Mouse (Mus musculus) urinary bladder, adult 2 months (tissue): ENCODE data around the gene Elf2. TPM values are rescaled to one million over a fixed set of nuclear protein-coding genes. Genes with fewer than 3 reads are reported as not detected.

Experiments used
- DNase-seq: peaks from one replicate; pipeline ENCODE4 v3.0.0; 2022; ENCODE audit warnings: low spot score
- polyA plus RNA-seq: library from polyadenylated mRNA; depleted of rRNA; stranded (reverse); fragments of >200 nt; gene quantifications from 2 replicates; pipeline ENCODE4 v1.2.3, GENCODE M21; 2012

Gene Elf2
- polyA plus RNA-seq, 1 experiment, result 52.0 TPM

DNA sequence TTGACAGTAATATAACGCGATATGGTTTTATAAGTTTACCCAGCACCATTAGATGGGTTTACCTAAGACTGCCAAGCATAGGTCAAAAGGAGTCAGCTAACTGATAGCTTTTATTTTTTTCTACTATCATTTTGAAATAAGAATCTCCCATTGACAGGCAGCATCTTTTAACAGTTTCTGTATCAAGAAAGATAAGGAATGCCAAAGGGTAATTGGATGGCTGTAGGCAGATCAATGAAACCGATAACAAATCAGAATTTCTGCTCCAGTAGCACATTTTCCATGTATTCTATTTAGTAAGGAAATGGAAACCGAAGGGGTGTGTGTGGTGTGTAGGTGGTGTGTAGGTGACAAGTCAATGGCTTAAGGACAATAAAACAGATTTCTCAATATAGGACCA, 62.0 kb downstream of the Elf2 start:
- DNase-seq, result no peak

GRCm38 (mm10) chr3:51277201-51278150, 63.0 kb downstream of the Elf2 start:
- peak; percentile 83 for DNase-seq

DNA sequence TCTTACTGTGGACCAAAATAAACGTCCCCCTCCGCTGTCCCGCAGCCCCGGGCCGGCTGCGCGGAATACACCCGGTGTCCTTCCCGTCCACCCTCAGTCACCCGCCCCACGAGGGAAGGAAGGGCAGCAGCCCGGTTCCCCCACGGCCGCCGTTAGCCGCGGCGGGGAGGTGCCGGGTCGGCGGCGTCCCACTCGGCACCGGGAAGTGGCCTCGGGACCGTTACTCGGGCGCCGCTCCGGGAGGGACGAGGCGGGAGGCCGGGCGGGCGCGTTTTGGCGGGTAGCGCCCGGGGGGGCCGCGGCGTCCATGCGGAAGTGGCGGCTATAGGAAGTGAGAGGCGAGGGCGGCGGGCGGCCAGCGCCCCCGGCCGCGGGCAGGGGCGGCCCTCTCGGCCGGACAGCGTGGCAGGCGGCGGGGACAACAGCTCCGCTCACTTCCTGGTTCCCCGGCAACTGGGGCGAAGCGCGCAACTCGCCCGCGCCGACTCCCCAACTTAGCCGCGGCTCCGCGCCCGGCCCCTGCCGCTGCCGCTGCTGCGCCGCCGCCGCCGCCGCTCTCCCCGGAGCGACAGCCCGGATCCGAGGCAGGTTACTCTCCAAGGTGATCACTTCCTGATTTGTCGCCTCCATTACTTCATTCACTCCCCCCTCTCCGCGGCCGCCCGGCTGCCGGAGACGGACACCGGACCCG, 63.9 kb downstream of the Elf2 start:
- peak; percentile 85 for DNase-seq

DNA sequence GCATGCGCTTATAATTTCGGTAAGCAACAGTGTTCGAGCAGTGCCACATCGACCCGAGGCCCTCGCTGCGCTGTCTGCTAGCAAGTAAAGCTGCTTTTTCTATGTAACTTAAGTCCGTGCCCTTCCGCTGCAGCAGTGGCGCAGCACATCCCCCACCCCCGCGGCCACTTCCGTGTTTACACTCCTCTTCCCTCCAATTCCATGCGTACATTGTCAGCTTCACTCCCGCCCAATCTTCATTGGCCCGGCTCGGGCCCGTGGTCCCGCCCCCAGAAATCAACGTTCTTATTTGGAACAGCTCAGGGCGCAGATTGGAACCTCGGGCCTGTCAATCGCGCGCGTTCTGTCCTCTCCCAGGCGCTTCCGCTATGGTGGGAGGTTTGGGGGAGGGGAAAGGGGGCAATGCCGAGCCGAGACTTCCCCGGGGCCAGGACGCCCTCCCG, 64.5 kb downstream of the Elf2 start:
- DNase-seq, result no peak

GRCm38 (mm10) chr3:51270069-51270817, 70.2 kb downstream of the Elf2 start:
- DNase-seq, result no peak

GRCm38 (mm10) chr3:51268434-51268833, 72.0 kb downstream of the Elf2 start:
- no peak for DNase-seq

DNA sequence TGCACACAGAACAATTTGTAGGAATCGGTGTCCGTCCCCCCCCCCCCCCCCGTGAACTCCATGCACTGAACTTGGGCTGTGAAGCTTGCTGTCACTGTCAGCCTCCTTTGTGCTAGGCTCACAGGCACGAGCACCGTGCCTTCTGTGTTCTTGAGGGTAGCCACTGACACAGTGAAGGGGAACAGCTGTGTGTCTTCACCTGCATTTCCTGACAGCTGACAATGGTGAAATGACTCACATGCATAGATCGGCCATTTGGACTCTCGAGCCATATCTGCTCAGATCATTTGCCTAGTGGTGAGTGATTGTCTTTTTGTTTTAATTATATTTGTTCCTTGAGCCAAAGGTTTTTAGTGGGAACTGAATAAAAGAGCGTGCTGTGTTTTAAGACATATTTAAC, 77.5 kb downstream of the Elf2 start:
- DNase-seq, result no peak

DNA sequence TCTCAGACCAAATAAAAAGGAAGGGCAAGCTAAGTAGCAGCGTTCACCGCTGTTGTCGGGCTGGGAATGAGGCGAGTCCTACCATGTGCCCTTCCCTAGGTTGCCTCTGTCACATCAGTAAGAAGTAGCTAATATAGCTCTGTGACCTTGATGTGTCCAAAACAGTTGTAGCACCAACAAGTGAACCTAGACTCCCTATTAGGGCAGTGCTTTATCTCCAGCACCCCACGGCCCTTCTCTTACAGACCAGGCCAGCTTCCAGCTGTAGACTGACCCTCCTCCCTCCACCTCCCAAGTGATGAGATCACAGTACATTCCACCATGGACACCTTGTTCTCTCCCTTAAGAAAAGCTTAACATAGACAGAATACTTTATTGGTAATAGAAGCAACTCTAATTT, 82.4 kb downstream of the Elf2 start:
- no peak for DNase-seq

DNA sequence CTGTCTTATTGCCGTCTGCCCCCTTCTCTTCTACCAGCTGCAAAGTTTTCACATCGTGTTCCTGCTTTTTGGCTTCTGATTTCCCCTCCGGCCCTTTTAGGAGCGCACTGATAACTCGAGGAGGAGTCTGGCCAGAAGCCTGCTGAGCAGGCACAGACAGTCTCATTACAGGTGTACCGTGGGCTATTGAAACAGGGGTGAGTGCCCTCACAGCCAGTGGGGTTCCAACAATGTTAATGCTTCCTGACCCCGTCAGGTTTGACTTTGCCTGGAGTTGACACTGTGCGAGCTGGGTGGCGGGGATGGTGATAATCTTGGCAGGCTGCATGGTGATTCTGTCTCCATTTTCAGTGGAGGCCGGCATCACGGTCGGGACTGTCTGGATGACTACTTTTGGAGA, 84.0 kb downstream of the Elf2 start:
- DNase-seq, result no peak

DNA sequence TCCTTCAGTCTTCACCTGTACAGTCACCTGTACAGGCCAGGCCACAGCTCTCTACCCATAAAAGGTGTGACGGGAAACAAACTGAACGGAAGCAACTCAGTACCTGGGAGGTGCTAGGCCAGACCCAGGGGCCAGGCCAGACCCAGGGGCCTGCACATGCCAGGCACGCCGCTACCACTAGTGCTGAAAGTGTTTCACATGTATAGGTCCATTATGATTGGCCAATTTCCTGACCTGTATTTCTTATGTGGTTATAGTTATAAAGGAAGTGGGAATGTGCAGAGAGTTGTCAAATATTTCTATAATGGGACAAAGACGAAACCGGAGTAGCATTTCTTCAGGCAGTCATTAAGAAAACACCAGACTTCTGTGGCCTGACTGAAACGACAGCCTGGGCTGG, 85.7 kb downstream of the Elf2 start:
- no peak for DNase-seq

DNA sequence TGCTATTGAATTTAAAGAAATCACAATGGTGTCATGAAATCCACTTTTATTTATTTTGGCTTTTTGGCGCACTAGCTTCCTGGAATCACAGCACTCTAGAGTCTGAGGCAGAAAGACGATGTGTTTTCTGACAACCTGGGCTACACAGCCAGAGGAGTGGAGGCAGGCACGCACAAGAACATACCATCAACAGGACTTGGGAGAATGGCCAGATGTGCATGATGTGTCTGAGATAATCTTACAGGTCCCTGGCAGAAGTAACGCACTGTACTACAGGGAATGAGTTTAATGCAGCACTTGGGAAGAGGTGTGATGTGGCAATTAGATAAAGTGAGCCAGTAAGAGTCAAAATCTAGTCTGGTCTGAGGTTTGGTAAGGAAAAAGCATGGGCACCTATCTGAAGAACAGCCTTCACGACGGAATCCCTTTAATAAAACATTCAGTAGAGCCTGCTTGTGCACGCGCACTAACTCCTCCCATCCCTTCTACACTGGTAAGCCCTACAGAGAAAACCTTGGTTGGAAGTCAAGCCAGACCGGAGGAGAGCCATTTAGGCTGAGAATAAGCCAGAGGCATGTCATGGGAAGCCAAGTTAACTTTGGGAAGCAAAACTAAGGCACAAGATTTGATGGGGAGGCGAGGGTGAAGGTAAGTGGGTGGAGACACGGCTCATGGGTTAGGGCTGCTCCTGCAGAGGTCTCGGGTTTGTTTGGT, 87.6 kb downstream of the Elf2 start:
- no peak for DNase-seq

GRCm38 (mm10) chr3:51252223-51252622, 88.2 kb downstream of the Elf2 start:
- DNase-seq, result no peak

GRCm38 (mm10) chr3:51251057-51251456, 89.4 kb downstream of the Elf2 start:
- DNase-seq, result no peak

DNA sequence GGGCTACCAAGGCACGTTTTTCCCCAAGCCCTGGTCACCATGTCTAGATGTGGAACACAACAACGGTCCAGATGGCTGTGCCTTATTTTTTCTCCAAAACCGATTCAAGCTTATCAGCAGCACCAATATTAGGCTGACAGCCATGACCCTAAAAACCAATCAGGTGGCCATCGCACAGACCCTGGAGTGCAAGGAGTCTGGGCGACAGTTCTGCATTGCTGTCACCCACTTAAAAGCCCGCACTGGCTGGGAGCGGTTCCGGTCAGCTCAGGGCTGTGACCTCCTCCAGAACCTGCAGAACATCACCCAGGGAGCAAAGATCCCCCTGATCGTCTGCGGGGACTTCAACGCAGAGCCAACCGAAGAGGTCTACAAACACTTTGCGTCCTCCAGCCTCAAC, 90.6 kb downstream of the Elf2 start:
- DNase-seq, result no peak

GRCm38 (mm10) chr3:51249460-51249859, 91.0 kb downstream of the Elf2 start:
- no peak for DNase-seq

- no peak for DNase-seq
Observed at GRCm38 (mm10) chr3:51248600-51248999, 91.9 kb downstream of the Elf2 start.

- DNase-seq, result no peak
Observed at GRCm38 (mm10) chr3:51247704-51248103, 92.8 kb downstream of the Elf2 start.

DNA sequence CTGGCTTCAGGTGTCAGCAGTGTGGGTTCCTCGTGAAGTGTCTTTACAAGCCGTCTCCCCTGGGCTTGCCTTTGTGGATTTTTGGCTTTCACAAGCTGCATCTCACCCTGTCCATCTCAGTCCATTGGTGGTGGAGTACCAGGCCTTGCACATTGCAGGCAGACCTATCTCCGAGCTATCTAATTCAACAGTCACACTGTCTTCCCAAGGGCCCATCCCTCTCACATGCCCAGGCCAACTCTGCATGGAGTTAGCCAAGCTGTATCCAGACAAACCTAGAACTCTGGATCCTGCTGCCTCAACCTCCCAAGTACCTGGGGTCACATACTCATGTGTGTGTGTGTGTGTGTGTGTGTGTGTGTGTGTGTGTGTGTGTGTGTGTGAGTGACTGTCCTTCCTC, 100.9 kb downstream of the Elf2 start:
- DNase-seq, result no peak

DNA sequence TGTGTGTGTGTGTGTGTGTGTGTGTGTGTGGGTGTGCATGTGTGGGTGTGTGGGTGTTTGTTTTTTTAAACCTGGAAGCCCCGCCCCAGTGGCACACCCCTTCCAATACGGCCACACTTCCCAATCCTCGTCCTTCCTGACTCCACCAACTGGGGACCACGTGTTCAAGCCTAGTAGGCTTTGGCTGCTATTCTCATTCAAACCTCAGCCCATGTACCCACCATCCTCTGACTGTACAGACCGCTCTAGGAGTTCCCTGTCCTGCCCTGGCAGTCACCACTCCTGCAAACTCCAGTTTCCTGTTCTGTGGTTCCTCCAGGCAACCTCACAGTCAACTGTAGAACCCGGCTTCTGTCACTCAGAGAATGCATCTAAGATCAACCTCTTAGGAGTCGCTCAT, 101.9 kb downstream of the Elf2 start:
- DNase-seq, result no peak

- no peak for DNase-seq
Observed at GRCm38 (mm10) chr3:51234752-51235055, 105.8 kb downstream of the Elf2 start.

DNA sequence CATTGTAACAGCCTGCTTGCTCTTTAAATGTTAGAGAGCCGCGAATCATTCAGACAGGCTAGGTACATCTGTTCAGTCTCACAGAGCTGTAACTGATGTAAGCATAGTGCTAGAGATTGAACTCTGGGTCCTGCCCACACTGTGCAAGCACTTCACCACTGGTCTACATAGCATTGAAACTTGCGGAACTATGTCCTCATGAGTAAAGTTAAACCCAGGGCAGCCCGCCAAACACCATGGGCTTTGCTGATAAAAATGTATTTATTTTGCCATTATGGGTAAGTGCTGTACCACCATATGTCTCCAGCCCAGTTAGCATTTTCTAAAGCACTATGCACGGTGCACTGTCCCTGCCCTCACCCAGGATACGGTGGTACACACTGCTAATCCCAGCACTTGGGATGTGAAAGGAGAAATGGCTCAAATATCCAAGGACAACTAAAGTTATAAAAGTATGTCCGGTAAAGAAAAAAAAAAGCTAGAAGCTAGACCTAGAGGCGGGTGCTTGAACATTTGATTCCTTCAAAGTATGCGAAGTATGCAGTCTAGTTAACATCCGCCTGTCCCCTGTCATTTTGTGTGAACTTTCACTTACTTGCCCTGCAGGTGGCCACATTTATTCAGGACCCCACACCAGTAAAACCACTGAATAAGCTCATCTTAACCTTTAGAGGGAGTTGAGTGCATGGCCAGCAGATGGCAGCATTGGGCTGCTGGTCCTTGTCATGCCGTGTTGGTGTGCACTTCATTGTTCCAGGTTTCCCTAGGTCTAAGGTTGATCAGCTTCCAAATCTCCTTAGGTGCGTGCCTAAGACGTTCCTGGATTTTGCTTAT, 106.3 kb downstream of the Elf2 start:
- peak; percentile 68 for DNase-seq
